Mouse (Mus musculus) urinary bladder, postnatal 10 days (tissue): ENCODE results near the gene Emcn.

Experiments used
- DNase-seq: peaks from one replicate; pipeline ENCODE4 v3.0.0; 2022; ENCODE audit warnings: low spot score

Gene Emcn

GRCm38 (mm10) chr3:137340938-137341337, at the start of gene Emcn:
TSS of gene Emcn (plus strand) at chr3:137341067.
- DNase-seq: no peak

GRCm38 (mm10) chr3:137293174-137293591, 47.7 kb upstream of the Emcn start:
- DNase-seq: no peak

DNA sequence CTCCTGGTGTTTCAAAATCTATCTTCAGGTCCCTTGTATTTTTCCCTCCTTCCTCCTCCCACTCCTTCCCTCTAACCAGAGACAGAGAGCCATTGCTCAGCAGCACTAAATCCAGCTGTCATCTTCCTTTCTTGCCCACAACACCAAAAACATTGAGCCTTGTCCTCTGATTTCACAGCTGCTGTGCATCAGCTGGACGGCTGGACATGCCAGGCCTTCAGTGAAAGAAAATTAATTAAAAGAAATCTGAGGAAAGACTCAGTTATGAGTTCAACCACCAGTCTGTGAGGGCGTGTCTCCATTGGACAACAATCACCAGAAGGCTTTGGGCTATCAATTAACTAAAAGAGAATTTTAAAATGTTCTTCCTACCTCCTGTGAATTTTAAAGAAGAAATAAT, 42.6 kb upstream of the Emcn start:
- no peak for DNase-seq

DNA sequence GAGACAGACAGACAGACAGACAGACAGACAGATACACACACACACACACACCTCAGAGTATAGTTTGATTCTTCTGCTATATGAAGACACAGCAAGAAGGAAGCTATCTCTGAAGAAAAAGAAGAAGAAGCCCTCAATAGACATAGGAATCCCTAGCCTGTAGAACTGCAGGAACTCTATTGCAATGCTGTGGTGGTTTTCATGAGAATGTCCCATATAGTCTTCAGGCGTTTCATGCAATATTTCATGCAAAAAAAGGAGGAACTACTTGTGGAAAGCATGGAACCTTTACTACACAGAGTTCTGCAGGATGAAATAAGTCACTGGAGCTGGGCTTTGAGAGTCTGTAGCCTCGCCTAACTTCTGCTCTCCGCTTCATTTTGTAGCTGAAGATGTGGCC, 40.7 kb upstream of the Emcn start:
- no peak for DNase-seq

DNA sequence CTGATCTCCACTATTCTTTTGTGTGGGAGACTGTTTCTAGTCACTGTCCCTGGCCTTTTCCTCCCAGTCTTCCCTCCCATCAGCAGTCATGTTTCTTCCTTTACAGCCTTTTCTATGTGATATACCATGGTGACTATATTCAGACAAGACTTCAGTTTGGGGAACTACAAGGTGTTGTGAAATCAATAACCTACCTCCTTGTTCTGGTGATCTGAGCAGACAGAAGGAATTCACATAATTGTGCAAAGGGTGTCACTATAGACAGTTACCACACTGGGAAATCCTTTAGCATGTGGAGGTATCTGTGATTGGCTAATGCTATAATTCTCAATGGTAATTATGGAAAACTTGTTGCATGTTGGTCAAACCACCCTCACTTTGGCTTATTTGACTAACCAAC, 39.7 kb upstream of the Emcn start:
- DNase-seq: no peak

DNA sequence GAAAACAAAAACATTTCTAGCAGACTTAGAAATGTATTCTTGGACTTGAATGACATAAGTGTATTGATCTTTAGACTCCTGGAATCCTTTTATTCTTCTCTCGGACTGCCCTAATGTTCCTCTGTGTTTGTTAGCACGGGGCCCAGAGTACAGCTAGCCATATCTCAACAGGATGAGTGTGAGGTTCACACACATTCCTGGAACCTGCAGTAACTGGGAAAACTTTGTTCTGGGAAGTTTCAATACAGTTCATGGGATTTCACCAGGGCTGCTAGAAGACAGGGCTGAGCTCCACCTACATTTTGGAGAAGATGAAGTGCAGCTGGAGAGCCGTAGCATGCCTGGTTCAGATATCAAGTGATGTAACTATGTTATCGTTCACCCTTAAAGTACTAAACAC, 38.1 kb upstream of the Emcn start:
- no peak for DNase-seq

GRCm38 (mm10) chr3:137309959-137310358, 30.9 kb upstream of the Emcn start:
- no peak for DNase-seq

GRCm38 (mm10) chr3:137312540-137312939, 28.3 kb upstream of the Emcn start:
- no peak for DNase-seq

GRCm38 (mm10) chr3:137313775-137314362, 27.0 kb upstream of the Emcn start:
- DNase-seq: no peak

GRCm38 (mm10) chr3:137318371-137318770, 22.5 kb upstream of the Emcn start:
- no peak for DNase-seq

DNA sequence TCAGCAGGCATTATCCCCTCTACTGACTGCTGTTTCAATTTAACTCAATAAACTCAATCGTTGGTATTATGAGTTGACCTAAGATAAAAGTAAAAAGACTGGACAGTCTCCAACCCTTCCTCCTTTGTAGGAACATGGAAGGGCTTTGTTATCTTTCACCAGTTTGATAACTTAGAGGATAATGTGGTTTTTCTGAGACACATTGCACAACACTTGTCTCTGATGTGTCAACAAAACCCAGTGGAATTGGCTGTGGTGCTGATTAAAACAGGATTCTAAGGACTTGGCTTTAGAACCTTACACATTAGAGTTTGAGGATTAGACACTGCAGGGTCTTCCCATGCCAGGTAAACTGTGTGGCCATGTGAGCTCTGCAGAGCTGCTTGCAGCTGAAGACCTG, 20.9 kb upstream of the Emcn start:
- no peak for DNase-seq

DNA sequence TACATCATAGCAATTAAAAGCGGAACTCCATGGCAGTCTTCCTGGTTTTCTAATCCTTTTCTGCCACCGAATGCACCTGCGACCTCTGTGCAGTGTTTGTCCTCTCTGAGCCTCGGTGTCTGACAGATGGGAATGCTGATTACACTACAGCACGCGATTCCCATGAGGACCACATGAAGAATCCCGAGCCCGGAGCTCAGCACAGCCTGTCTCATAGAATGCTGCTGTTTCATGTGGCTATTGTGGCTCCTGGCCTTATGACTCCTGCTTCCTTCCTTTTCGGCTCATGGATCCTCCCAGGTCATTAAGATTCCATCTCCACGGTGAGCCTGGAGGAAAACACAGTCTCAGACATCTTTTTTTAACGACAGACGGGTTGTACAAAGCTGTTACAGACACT, 18.6 kb upstream of the Emcn start:
- no peak for DNase-seq

- DNase-seq: no peak
These were observed 11.0 kb upstream of the Emcn start for GRCm38 (mm10) chr3:137329898-137330297.

DNA sequence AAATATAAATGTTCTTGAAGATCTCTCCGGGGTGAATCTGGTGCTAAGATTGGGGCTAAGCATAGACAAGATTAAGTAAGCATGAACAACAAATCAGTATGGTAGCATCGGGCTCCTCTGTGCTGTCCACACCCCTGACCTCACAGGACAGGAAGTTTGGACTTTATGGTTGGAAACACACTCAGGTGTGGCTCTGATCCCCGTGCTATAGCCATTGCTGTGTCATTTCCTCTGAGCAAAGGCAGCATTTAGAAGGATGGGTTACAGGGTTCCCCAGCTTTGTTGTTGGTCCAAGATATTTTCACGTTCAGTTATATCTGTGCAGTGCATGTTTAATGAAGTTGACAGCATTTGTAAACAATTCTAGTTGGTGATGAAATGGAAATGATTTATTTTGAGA, 9.9 kb upstream of the Emcn start:
- DNase-seq: no peak

GRCm38 (mm10) chr3:137332531-137332930, 8.3 kb upstream of the Emcn start:
- no peak for DNase-seq

GRCm38 (mm10) chr3:137335957-137336356, 4.9 kb upstream of the Emcn start:
- no peak for DNase-seq

GRCm38 (mm10) chr3:137343446-137343845, 2.6 kb downstream of the Emcn start:
- no peak for DNase-seq

DNA sequence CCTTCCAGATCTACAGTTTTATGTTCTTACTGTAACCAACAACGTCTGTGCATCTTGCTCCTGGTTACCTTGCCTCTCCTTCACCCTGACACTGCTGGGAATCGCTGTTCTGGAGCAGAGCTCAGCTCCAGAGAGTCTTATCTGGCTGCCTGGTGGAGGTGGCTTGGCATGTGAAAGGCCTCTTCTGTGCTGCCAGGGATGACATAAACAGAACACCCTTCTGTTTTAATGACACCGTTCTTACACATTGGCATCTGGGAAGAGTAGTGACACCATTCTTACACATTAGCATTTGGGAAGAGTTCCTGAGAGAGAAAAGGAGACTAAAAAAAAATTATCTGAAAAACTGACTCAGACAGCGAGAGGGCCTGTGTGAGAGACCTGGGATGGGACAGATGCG, 11.0 kb downstream of the Emcn start:
- no peak for DNase-seq

GRCm38 (mm10) chr3:137356697-137357096, 15.8 kb downstream of the Emcn start:
- no peak for DNase-seq

- DNase-seq: no peak
These were observed 26.4 kb downstream of the Emcn start for GRCm38 (mm10) chr3:137367123-137367825.

DNA sequence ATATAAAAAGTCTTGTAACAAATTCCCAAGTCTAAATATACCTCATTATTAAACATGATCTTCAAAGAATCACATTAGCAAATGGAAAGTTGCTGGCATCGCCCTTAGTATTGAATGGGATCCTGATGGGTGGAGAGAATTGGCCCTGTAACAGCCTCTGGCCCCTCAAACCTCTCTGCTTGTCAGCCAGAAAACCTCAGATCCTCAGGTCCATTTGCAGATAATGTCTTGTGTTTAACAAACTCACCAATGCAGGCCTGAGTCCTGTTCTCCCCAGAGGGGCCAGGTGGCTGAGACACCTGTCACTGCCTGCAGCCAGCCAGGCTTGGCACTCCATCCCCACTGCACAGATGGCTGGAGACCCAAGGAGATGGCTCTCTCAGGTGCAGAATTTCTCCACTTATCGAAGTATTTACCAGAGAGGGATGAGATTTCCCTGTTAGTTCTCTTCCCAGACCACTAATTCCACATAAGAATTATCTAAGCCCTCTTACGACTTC, 27.0 kb downstream of the Emcn start:
- DNase-seq: no peak

- DNase-seq: no peak
These were observed 32.0 kb downstream of the Emcn start for GRCm38 (mm10) chr3:137372854-137373253.

DNA sequence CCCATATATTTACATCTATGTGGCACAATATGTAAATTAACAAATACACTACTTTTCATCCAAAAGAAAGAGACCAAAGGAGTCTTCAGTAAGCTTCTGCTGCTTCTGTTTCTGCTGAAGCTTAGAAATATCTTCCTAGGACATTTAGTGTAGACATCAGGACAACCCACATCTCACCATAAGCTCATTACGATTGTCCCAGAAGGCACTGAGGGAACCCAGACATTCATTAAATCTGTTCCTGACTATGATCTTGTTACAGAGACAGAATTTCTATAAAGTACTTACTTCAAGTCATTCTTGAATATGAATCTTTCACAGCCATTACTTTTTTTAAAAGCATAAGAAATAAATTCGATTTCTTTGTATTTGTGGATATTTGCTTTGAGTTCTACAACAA, 41.4 kb downstream of the Emcn start:
- no peak for DNase-seq

DNA sequence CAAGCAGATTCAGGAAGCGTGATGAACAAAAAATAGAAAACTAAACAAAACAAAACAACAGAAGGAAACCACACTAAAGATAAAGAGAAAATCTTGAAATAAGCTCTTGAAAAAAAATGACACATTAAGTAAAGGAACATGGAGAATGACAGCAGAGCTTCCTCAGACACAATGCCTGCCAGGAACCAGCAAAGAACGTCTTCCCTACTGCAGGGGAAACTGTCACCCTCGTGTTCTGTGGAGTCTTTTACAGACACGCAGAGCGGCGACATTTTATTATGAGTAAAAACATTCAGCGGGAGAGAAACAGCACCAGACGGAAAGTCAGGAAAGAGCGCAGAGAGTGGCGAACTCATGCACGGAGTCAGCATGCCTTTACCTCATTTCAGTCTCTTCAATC, 54.7 kb downstream of the Emcn start:
- no peak for DNase-seq
